Mouse (Mus musculus) midbrain, embryonic 11.5 days (tissue): ENCODE data around the gene Jaml. TPM values are rescaled to one million over a fixed set of nuclear protein-coding genes. Genes with fewer than 3 reads are reported as not detected.

Experiments
- ATAC-seq: fragments of 200-750 bp; cut with Nextera tagmentation; 2 replicates; pipeline ENCODE4 v1.8.0; 2017; ENCODE audit warnings: moderate TSS enrichment, moderate library complexity; ENCODE audit not compliant: low FRiP score
- DNase-seq: peaks from one replicate; pipeline ENCODE4 v3.0.0; 2015; ENCODE audit warnings: low spot score; ENCODE audit errors: missing footprints
- H3K27ac ChIP-seq: fragments of 300-500 bp; sonication (generic); 2 replicates; pipeline ENCODE4 v1.5.1; 2014; ENCODE audit warnings: low read depth, low read length
- H3K27me3 ChIP-seq: fragments of 300-500 bp; sonication (generic); 2 replicates; pipeline ENCODE4 v1.6.1; 2014; ENCODE audit warnings: mild to moderate bottlenecking, low read length, moderate library complexity, mixed read lengths; ENCODE audit not compliant: control insufficient read depth, insufficient read depth
- H3K36me3 ChIP-seq: fragments of 300-500 bp; sonication (generic); 2 replicates; pipeline ENCODE4 v1.6.1; 2014; ENCODE audit warnings: mild to moderate bottlenecking, low read length, moderate library complexity, mixed read lengths; ENCODE audit not compliant: control insufficient read depth, insufficient read depth
- H3K4me1 ChIP-seq: fragments of 300-500 bp; sonication (generic); 2 replicates; pipeline ENCODE4 v1.6.1; 2014; ENCODE audit warnings: low read length; ENCODE audit not compliant: control insufficient read depth, insufficient read depth
- H3K4me2 ChIP-seq: fragments of 300-500 bp; sonication (generic); 2 replicates; pipeline ENCODE4 v1.6.1; 2014; ENCODE audit warnings: mild to moderate bottlenecking, moderate library complexity
- H3K4me3 ChIP-seq: fragments of 300-500 bp; sonication (generic); 2 replicates; pipeline ENCODE4 v1.5.1; 2014; ENCODE audit warnings: low read depth, low read length
- H3K9ac ChIP-seq: fragments of 300-500 bp; sonication (generic); 2 replicates; pipeline ENCODE4 v1.6.1; 2014; ENCODE audit warnings: low read length
- H3K9me3 ChIP-seq: fragments of 300-500 bp; sonication (generic); 2 replicates; pipeline ENCODE4 v1.6.1; 2016; ENCODE audit warnings: low read length; ENCODE audit not compliant: control insufficient read depth
- WGBS: fragments of 180-500 bp; shearing (Covaris S2); extraction: QIAGEN DNeasy Blood & Tissue Kit; methylation state at CpG from one replicate; pipeline ENCODE4 v1.1.7; 2014; 5-methylcytosine and 5-hydroxymethylcytosine counted together
- polyA plus RNA-seq: library from polyadenylated mRNA; unstranded; fragments of >200 nt; fragmentation: Nextera tagmentation; extraction: Ambion mirVana; gene quantifications from 2 replicates; pipeline ENCODE4 v1.2.1, GENCODE M21; 2014

Gene Jaml
- polyA plus RNA-seq, 1 experiment from 2014 or later: 0.31 TPM

DNA sequence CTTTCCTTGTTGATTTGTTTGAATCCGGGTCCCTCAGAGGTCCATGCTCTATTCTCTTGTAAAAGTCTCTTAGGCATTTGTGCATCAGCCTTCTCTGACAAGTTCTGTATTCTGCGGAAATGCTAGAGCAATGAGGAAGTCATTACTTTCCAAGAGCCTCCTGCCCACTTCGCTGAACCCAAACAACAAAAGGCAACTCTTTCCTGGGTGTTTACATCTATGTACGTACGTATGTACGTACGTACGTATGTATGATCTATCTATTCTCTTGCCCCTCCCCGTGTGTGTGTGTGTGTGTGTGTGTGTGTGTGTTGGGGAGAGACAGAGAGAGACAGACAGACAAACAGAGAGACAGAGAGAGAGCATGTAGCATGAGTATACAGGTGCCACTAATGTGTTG, 37.8 kb downstream of the Jaml start:
- no peak overlapping the region for H3K9ac ChIP-seq
- no peaks in the 10 kb centered on the region for H3K36me3 ChIP-seq
- no peaks in the 10 kb centered on the region; the same call in 1 of the 2 replicates for H3K27me3 ChIP-seq
- H3K27ac ChIP-seq: no peak overlapping the region
- no peak for DNase-seq
- ATAC-seq: no peak
- WGBS: 70% methylated on average over 9 of the region's 9 CpGs
- H3K9me3 ChIP-seq: no peaks in the 10 kb centered on the region
- H3K4me3 ChIP-seq: no peak overlapping the region
- H3K4me1 ChIP-seq: peaks cover 4% of the 10 kb centered on the region; the same call in 1 of the 2 replicates
- no peak overlapping the region for H3K4me2 ChIP-seq

DNA sequence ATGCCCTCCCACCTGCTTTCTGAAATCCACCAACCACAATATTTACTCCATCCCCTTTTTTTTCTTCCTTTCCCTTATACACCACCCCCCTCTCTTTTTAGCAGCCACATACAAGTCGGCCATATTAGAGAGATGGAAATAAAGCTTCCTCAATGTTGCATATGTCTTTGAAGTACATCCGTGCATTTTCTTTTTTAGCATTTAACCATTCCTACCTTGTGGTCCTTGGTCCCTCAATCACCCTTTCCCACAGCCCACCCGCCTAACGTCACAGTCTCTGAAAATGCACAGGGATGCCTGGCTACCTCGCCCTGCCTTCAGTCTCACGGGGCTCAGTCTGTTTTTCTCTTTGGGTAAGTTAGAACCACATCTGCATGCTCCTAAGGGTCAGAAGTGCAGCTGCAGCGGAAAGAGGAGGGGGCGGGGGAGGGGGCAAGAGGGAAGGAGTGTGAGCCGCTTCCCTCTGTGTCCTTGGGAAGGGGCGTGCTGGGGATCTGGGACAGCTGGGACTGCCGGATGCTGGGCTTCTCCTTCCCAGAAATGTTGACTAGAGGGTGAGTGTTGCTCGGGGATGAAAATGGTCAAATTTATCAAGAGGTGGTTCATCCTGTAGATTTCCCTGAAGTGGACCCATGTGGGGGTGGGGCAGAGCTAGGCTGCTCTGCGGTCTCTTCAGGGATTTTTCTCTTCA, 38.9 kb downstream of the Jaml start, which contains the start of gene Scn2b:
TSS of gene Scn2b (plus strand) at position 42 of the 691 bp plus-strand sequence.
- ATAC-seq: peak; percentile 51; the same call in 1 of the 2 replicates
- Histone ChIP-seq H3K4me2 (peak within 1 kb of the TSS; percentile 50), H3K36me3 (no peaks in the 10 kb centered on the region), H3K27ac (no peak within 1 kb of the TSS), H3K27me3 (no peaks in the 10 kb centered on the region; the same call in 1 of the 2 replicates), H3K4me1 (peaks cover 7% of the 10 kb centered on the region; the same call in 1 of the 2 replicates), H3K4me3 (peak within 1 kb of the TSS; percentile 46), H3K9ac (peak within 1 kb of the TSS; percentile 60), H3K9me3 (no peaks in the 10 kb centered on the region)
- peak; percentile 95 for DNase-seq
- 2% methylated on average over 11 of the region's 13 CpGs for WGBS

DNA sequence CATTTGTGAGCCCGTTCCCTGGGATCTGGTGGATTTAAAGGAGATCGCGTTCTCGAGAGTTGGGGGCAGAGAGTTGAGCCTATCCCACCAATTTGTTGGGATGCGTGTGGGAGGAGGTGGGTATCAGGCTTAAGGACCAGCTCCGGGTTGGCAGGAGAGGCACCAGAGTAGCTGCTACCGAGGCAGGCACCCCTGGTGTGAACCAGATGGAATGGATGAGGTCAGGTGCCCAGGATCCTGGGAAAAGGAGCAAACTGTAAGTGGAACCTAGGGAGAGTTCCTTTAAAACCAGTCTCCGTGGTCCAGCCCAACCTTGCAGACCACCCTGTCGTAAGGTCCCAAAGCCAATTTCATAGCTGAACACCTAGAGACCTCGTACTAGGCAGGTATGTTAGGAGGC, 39.6 kb downstream of the Jaml start:
- no peaks in the 10 kb centered on the region for H3K9me3 ChIP-seq
- H3K36me3 ChIP-seq: no peaks in the 10 kb centered on the region
- ATAC-seq: no peak
- DNase-seq: peak; percentile 85
- H3K9ac ChIP-seq: peak overlapping the region; percentile 60
- H3K27me3 ChIP-seq: no peaks in the 10 kb centered on the region; the same call in 1 of the 2 replicates
- H3K27ac ChIP-seq: no peak overlapping the region
- H3K4me2 ChIP-seq: peak overlapping the region; percentile 50
- 31% methylated on average over 10 of the region's 10 CpGs for WGBS
- peak overlapping the region; percentile 46 for H3K4me3 ChIP-seq
- peaks cover 7% of the 10 kb centered on the region; the same call in 1 of the 2 replicates for H3K4me1 ChIP-seq

DNA sequence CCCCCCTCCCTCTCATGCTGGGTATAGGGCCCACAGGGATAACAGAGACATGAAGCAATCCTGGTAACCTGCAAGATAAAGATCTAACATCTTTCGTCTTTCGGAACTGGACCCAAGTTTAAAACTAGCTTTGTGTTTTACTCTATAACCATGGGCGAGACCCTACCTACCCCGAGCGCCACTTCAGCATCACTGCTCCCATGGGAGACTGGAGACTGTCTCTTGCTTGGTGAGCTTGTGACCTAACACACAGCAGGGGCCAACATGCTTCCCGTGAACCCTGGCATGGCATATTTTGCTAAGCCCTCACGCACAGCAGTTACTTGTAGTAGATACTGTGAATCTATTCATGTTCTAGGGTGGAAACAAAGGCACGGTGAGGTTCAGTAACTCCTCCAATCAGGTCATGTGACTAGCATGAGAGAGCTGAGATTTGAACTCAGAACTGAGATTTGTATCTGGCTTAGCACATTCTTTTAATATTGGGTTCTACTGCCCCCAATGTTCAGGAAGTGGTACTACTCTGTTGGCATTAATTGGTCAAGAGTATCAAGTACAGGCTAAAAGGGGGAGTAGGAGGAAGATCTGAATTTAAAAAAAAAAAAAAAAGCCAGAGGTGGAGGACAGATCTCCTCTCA, 40.5 kb downstream of the Jaml start:
- DNase-seq: peak; percentile 76
- no peak overlapping the region for H3K9ac ChIP-seq
- H3K4me1 ChIP-seq: peaks cover 7% of the 10 kb centered on the region; the same call in 1 of the 2 replicates
- H3K27ac ChIP-seq: no peak overlapping the region
- no peak for ATAC-seq
- H3K4me3 ChIP-seq: no peak overlapping the region
- 91% methylated on average over 8 of the region's 8 CpGs for WGBS
- no peaks in the 10 kb centered on the region for H3K9me3 ChIP-seq
- no peak overlapping the region for H3K4me2 ChIP-seq
- no peaks in the 10 kb centered on the region; the same call in 1 of the 2 replicates for H3K27me3 ChIP-seq
- no peaks in the 10 kb centered on the region for H3K36me3 ChIP-seq

DNA sequence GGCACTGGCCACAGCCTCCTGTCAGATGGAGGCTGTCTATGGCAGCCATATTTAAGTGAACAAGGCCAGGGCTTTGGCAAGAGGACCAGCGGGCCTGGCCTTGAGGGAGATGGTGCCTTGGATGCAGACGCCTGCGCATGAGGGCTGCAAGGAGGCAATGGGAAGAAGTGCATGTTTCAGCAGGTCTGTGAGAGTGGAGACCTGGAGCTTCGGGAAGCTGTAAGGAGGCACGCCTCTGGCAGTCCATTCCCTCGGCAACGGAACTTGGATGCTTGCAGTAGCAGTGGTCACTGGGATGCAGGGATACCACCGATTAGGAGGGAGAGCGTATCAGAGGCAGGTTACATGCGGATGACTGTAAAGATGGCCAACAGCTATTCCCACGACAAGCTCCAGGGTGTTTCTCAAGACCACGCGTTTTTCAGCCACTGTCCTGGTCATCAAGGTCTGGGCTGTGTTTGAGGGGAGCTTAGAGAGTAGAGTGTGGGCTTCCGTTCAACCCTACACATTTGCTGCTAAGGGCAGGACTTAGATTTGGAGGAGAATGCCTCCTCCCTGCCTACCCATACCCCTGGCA, 41.1 kb downstream of the Jaml start:
- no peaks in the 10 kb centered on the region; the same call in 1 of the 2 replicates for H3K27me3 ChIP-seq
- no peak overlapping the region for H3K9ac ChIP-seq
- H3K4me3 ChIP-seq: no peak overlapping the region
- no peak for ATAC-seq
- H3K36me3 ChIP-seq: no peaks in the 10 kb centered on the region
- 91% methylated on average over 14 of the region's 14 CpGs for WGBS
- no peak overlapping the region for H3K27ac ChIP-seq
- H3K4me1 ChIP-seq: peaks cover 7% of the 10 kb centered on the region; the same call in 1 of the 2 replicates
- H3K4me2 ChIP-seq: no peak overlapping the region
- no peaks in the 10 kb centered on the region for H3K9me3 ChIP-seq
- peak; percentile 78 for DNase-seq

DNA sequence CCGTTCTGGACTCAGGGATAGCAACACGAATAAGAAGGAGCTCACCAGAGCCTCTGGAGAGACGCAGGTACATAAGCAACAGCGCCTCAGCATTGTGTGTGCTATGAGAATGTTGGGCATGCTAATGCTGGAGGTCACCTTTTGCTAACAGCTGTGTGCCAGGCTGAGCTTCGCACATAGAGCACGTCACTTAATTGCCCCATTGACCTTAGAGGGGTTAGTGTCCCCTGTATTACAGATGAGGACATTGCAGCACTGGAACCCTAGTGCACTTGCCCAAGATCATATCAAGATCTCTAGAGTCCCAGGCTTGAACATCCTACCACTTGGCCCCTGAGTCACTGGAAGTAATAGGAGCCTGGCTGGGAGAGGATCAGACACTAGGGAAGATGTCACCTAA, 41.6 kb downstream of the Jaml start:
- Histone ChIP-seq H3K9me3 (no peaks in the 10 kb centered on the region), H3K4me3 (no peak overlapping the region), H3K9ac (no peak overlapping the region), H3K4me1 (peaks cover 7% of the 10 kb centered on the region; the same call in 1 of the 2 replicates), H3K27me3 (no peaks in the 10 kb centered on the region; the same call in 1 of the 2 replicates), H3K27ac (no peak overlapping the region), H3K4me2 (no peak overlapping the region), H3K36me3 (no peaks in the 10 kb centered on the region)
- DNase-seq: no peak
- WGBS: 86% methylated on average over 6 of the region's 6 CpGs
- no peak for ATAC-seq

DNA sequence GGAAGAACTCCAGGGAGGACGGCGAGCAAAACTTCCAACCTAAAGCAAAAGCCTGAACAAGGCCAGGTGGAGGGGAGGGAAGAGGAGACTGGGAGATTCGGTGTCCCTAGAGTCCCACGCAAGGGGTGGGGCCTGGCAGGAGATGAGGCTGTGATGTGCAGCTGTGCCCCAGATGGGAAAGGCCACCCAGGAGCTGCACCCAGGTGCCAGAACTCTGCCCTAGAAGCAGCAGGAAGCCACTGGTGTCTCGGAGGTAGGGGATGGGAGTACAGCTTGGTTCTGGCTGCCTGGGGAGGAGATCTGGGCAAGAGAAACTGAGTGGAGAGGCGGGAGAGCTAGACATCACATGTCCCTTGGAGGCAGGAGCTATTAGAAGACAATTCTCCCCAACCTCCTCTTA, 42.0 kb downstream of the Jaml start:
- Histone ChIP-seq H3K9ac (no peak overlapping the region), H3K4me1 (0 out of 2 replicates have a peak, but pooled peaks cover 5% of the 10 kb centered on the region), H3K27me3 (no peaks in the 10 kb centered on the region; the same call in 1 of the 2 replicates), H3K4me2 (no peak overlapping the region), H3K9me3 (no peaks in the 10 kb centered on the region), H3K36me3 (no peaks in the 10 kb centered on the region), H3K27ac (no peak overlapping the region), H3K4me3 (no peak overlapping the region)
- DNase-seq (peak; percentile 73), ATAC-seq (no peak)
- 69% methylated on average over 6 of the region's 6 CpGs for WGBS

DNA sequence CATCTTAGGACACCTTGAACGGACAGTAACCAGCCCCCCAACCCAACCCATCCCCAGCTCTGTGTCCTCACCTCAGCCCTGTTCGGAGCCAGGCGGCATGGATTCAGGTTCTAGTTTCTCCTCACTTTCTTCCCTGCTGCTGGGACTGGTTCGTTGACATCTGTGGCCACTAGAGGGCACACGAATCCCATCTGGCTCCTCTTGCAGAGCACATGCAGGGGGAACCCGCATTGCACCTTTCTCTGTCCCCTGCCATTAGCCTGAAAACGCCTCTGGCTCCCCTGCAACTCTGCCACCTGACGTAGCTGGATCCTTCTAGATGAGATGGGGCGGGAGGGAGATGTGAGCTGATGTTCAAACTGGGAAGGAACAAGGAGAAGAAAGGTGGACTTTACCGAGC, 42.8 kb downstream of the Jaml start:
- Histone ChIP-seq H3K4me1 (0 out of 2 replicates have a peak, but pooled peaks cover 2% of the 10 kb centered on the region), H3K27me3 (no peaks in the 10 kb centered on the region), H3K9ac (no peak overlapping the region), H3K27ac (no peak overlapping the region), H3K36me3 (no peaks in the 10 kb centered on the region), H3K9me3 (no peaks in the 10 kb centered on the region), H3K4me2 (peak overlapping the region; percentile 17; the same call in 1 of the 2 replicates), H3K4me3 (no peak overlapping the region)
- DNase-seq (peak; percentile 95), ATAC-seq (peak; percentile 49; the same call in 1 of the 2 replicates)
- 7% methylated on average over 10 of the region's 10 CpGs for WGBS
